Mouse (Mus musculus) liver, embryonic 14.5 days (tissue): ENCODE results near the gene Rasgef1b. TPM values are rescaled to one million over a fixed set of nuclear protein-coding genes. Genes with fewer than 3 reads are reported as not detected.
"Not testable (repeated sequence)": the region's sequence is repeated elsewhere in the genome, so short reads cannot be mapped to it uniquely, and the experiment has no call there.

ENCODE experiments used
- ATAC-seq: fragments of 200-750 bp; cut with Nextera tagmentation; 2 replicates; pipeline ENCODE4 v1.8.0; 2017; ENCODE audit warnings: moderate number of reproducible peaks, mild to moderate bottlenecking, moderate library complexity; ENCODE audit not compliant: insufficient read depth
- DNase-seq, 3 experiments: peaks; one replicate each; pipeline ENCODE4 v3.0.0-alpha.2; 2012 to 2013; ENCODE audit warnings: low read depth in 3 of 3, low spot score in 3 of 3
- H3K27ac ChIP-seq: fragments of 300-500 bp; sonication (generic); 2 replicates; pipeline ENCODE4 v1.5.1; 2014; ENCODE audit warnings: moderate library complexity, mild to moderate bottlenecking, control low read depth, inconsistent platforms
- H3K27me3 ChIP-seq: fragments of 300-500 bp; sonication (generic); 2 replicates; pipeline ENCODE4 v1.6.1; 2014; ENCODE audit warnings: mild to moderate bottlenecking, low read length, moderate library complexity; ENCODE audit not compliant: control insufficient read depth, insufficient read depth
- H3K36me3 ChIP-seq: fragments of 300-500 bp; sonication (generic); replicated peaks from 2 replicates; pipeline ENCODE4 v1.6.1; 2014; ENCODE audit warnings: low read depth; ENCODE audit not compliant: control insufficient read depth, insufficient read depth
- H3K4me1 ChIP-seq, 2 experiments: fragments of 200-500 bp in 1 of 2; fragments of 300-500 bp in 1 of 2; sonication (generic) in 1 of 2; replicated peaks; 2 replicates each; pipeline ENCODE4 v1.6.1; 2012 to 2014; ENCODE audit warnings: antibody characterized with exemption in 1 of 2, inconsistent platforms in 1 of 2, low read length in 1 of 2; ENCODE audit not compliant: control insufficient read depth in 2 of 2, insufficient read depth in 2 of 2
- H3K4me2 ChIP-seq: fragments of 300-500 bp; sonication (generic); 2 replicates; pipeline ENCODE4 v1.6.1; 2014; ENCODE audit warnings: low read depth, mild to moderate bottlenecking, control low read depth, moderate library complexity
- H3K4me3 ChIP-seq, 2 experiments: fragments of 200-500 bp in 1 of 2; fragments of 300-500 bp in 1 of 2; sonication (generic) in 1 of 2; 2 replicates each; pipeline ENCODE4 v1.5.1; 2012 to 2014; ENCODE audit warnings: low read depth in 2 of 2, low read length in 2 of 2, mild to moderate bottlenecking in 2 of 2, control low read depth in 1 of 2, inconsistent platforms in 1 of 2, moderate library complexity in 1 of 2; ENCODE audit not compliant: insufficient read depth in 1 of 2
- H3K9ac ChIP-seq: fragments of 300-500 bp; sonication (generic); replicated peaks from 2 replicates; pipeline ENCODE4 v1.6.1; 2014; ENCODE audit warnings: mild to moderate bottlenecking, control low read depth, moderate library complexity
- H3K9me3 ChIP-seq: fragments of 300-500 bp; sonication (generic); 2 replicates; pipeline ENCODE4 v1.6.1; 2016; ENCODE audit warnings: low read length, mixed read lengths; ENCODE audit not compliant: control insufficient read depth
- CTCF ChIP-seq: IDR thresholded peaks from 2 replicates; pipeline ENCODE4 v1.5.1; 2016; ENCODE audit warnings: antibody characterized with exemption, low read depth, control low read depth
- EP300 ChIP-seq: IDR thresholded peaks from 2 replicates; pipeline ENCODE4 v1.6.1; 2016; ENCODE audit warnings: antibody characterized with exemption, low read depth
- WGBS: fragments of 180-500 bp; shearing (Covaris S2); extraction: QIAGEN DNeasy Blood & Tissue Kit; methylation state at CpG from one replicate; pipeline ENCODE4 v1.1.7; 2014; ENCODE audit not compliant: insufficient replicate concordance; 5-methylcytosine and 5-hydroxymethylcytosine counted together
- polyA plus RNA-seq, 2 experiments: library from polyadenylated mRNA; depleted of rRNA in 1 of 2; stranded (reverse) in 1 of 2; unstranded in 1 of 2; fragments of >200 nt; fragmentation: Nextera tagmentation in 1 of 2; extraction: Ambion mirVana in 1 of 2; gene quantifications; 2 replicates each; pipeline versions ENCODE4 v1.2.1 to v1.2.3; 2012 to 2014

Rasgef1b gene
- polyA plus RNA-seq, 2 experiments: 2.8 to 4.2 TPM

- Histone ChIP-seq H3K27ac (no peak overlapping the region), H3K27me3 (no peaks in the 10 kb centered on the region), H3K4me1 (no peaks in the 10 kb centered on the region), H3K4me3 (no peak overlapping the region), H3K9me3 (no peaks in the 10 kb centered on the region), H3K4me2 (no peak overlapping the region), H3K36me3 (no peaks in the 10 kb centered on the region; the same call in 1 of the 2 replicates), H3K9ac (no peak overlapping the region)
- TF ChIP-seq EP300 (no peak), CTCF (no peak)
- ATAC-seq: no peak
- DNase-seq: no peak
- WGBS: 66% methylated on average over 15 of the region's 15 CpGs
These were observed 504.9 kb downstream of the Rasgef1b start for GRCm38 (mm10) chr5:99223869-99224498.

DNA sequence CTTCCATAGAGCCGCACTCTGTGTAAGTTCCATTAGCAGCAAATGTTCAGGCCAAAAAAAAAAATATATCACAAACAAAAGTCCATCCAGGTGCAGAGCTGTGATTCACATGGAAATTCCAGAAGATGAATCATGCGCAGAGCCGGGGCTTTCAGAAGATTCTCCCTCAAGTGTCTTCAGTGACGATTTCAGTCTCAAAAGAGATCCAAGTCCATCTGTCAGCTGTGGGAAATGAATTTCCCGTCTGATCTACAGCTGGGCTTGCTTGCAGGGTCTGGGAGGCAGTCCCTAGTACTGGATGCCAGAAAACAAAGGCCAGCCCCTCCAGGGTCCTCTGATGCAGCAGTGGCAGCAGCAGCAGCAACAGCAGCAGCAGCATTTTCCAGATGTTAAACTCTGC, 510.5 kb downstream of the Rasgef1b start:
- no peak overlapping the region for H3K9ac ChIP-seq
- TF ChIP-seq EP300 (no peak), CTCF (no peak)
- no peaks in the 10 kb centered on the region for H3K4me1 ChIP-seq
- no peaks in the 10 kb centered on the region; the same call in 1 of the 2 replicates for H3K36me3 ChIP-seq
- H3K4me3 ChIP-seq: no peak overlapping the region
- ATAC-seq: no peak
- H3K4me2 ChIP-seq: no peak overlapping the region
- H3K9me3 ChIP-seq: no peaks in the 10 kb centered on the region
- H3K27me3 ChIP-seq: no peaks in the 10 kb centered on the region
- WGBS: 74% methylated on average over 5 of the region's 5 CpGs
- DNase-seq: no peak
- H3K27ac ChIP-seq: no peak overlapping the region

- H3K36me3 ChIP-seq: not testable (repeated sequence)
These were observed 512.2 kb downstream of the Rasgef1b start for GRCm38 (mm10) chr5:99216588-99217152.

GRCm38 (mm10) chr5:99215207-99216157, 513.4 kb downstream of the Rasgef1b start:
- DNase-seq (no peak), ATAC-seq (no peak)
- no peak overlapping the region for H3K27ac ChIP-seq
- H3K27me3 ChIP-seq: no peaks in the 10 kb centered on the region
- H3K9ac ChIP-seq: no peak overlapping the region
- no peak overlapping the region for H3K4me3 ChIP-seq
- TF ChIP-seq EP300 (no peak), CTCF (no peak)
- H3K4me2 ChIP-seq: no peak overlapping the region
- no peaks in the 10 kb centered on the region for H3K4me1 ChIP-seq
- WGBS: 64% methylated on average over 7 of the region's 7 CpGs
- H3K36me3 ChIP-seq: no peaks in the 10 kb centered on the region
- no peaks in the 10 kb centered on the region for H3K9me3 ChIP-seq

More at GRCm38 (mm10) chr5:99216588-99217152, 512.2 kb downstream of the Rasgef1b start:
- not testable (repeated sequence) for DNase-seq, H3K4me3 ChIP-seq, H3K9me3 ChIP-seq, H3K27ac ChIP-seq, H3K9ac ChIP-seq, H3K27me3 ChIP-seq, H3K4me1 ChIP-seq, H3K4me2 ChIP-seq
- WGBS: 70% methylated on average over 1 of the region's 1 CpGs
- 0 out of 2 replicates have a peak, but pooled peaks have one; percentile 31 for ATAC-seq

DNA sequence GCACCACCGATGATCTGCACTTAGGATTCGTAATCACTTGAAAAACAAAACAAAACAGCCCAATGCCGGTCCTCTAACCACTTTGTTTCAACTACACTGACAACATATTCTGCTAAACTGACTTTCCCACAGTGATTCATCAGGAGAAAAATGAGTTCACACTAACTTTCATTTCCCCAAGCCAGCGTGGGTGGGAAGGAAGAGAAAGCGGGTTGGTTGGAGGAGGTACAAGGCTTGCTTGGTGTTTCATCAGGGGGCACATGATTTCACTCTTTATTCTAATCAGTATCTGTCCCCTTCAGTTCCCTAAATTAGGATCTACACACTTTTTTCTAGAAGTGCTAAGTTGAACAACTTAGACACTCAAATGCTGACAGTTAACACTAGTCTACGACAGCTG, 514.5 kb downstream of the Rasgef1b start:
- WGBS: 59% methylated on average over 6 of the region's 6 CpGs
- no peaks in the 10 kb centered on the region for H3K36me3 ChIP-seq
- no peaks in the 10 kb centered on the region for H3K4me1 ChIP-seq
- DNase-seq (peak in 2 of 3 experiments; percentile 5 to 13), ATAC-seq (no peak)
- no peaks in the 10 kb centered on the region for H3K9me3 ChIP-seq
- H3K4me3 ChIP-seq: no peak overlapping the region
- H3K27me3 ChIP-seq: no peaks in the 10 kb centered on the region
- no peak overlapping the region for H3K4me2 ChIP-seq
- TF ChIP-seq CTCF (no peak), EP300 (no peak)
- H3K9ac ChIP-seq: no peak overlapping the region
- H3K27ac ChIP-seq: no peak overlapping the region
